ENCODE assay signal across 8 mouse cellular contexts in genomic region chr14:31496241-31496646, GRCm38 (mm10). TPM values are rescaled to one million over a fixed set of nuclear protein-coding genes. Genes with fewer than 3 reads are reported as not detected.
DNase-seq lines count a peak whose midpoint lies in the region; ATAC-seq and TF ChIP-seq lines count a peak whose summit lies in the region.

No protein-coding gene starts in this region.

- DNase-seq in kidney, postnatal 4 days = no peak
- DNase-seq in adrenal gland, postnatal 10 days = peak; percentile 51
- no peak for DNase-seq in forebrain, embryonic 14.5 days (ENCODE audit: low spot score)
- DNase-seq in liver, postnatal 0 days = peak; percentile 65
- DNase-seq in stomach, postnatal 0 days (ENCODE audit: low spot score) = peak; percentile 27
- no peak for DNase-seq in left cerebral cortex, adult 18-20 months (ENCODE audit: low spot score in 2 of 2)
- no peak for DNase-seq in thymus, postnatal 36 days

- peak overlapping the region; percentile 82 for H3K4me2 ChIP-seq in kidney, embryonic 16.5 days (replicated peaks; ENCODE audit: low read depth, low read length)
- peak overlapping the region; percentile 97 for H3K4me2 ChIP-seq in forebrain, embryonic 14.5 days (ENCODE audit: low read length)
- peak overlapping the region; percentile 78 for H3K4me2 ChIP-seq in liver, postnatal 0 days (ENCODE audit: low read depth, low read length)
- H3K4me2 ChIP-seq in stomach, postnatal 0 days (replicated peaks; ENCODE audit: low read depth) = peak overlapping the region; percentile 86

- 25% methylated on average over 7 of the region's 7 CpGs for WGBS in kidney, embryonic 16.5 days
- WGBS in forebrain, embryonic 14.5 days = 59% methylated on average over 7 of the region's 7 CpGs
- 10% methylated on average over 7 of the region's 7 CpGs for WGBS in liver, postnatal 0 days (ENCODE audit: insufficient replicate concordance)
- WGBS in stomach, postnatal 0 days = 24% methylated on average over 7 of the region's 7 CpGs

- peak; percentile 97 for TF ChIP-seq EP300 in liver, postnatal 0 days (IDR thresholded peaks at IDR 0.05; ENCODE audit: low read depth)
- no peak for TF ChIP-seq EP300 in stomach, postnatal 0 days (optimal IDR thresholded peaks at IDR 0.05)

- no peaks in the 10 kb centered on the region for H3K27me3 ChIP-seq in kidney, embryonic 16.5 days (ENCODE audit: insufficient read depth, low read length)
- H3K27me3 ChIP-seq in forebrain, embryonic 14.5 days (replicated peaks; ENCODE audit: control insufficient read depth, insufficient read depth, low read length) = no peaks in the 10 kb centered on the region
- H3K27me3 ChIP-seq in liver, postnatal 0 days (ENCODE audit: insufficient read depth, low read length) = no peaks in the 10 kb centered on the region
- H3K27me3 ChIP-seq in stomach, postnatal 0 days (ENCODE audit: control insufficient read depth, insufficient read depth, low read length) = no peaks in the 10 kb centered on the region

- no peak overlapping the region for H3K27ac ChIP-seq in kidney, embryonic 16.5 days (ENCODE audit: low read length)
- H3K27ac ChIP-seq in forebrain, embryonic 14.5 days (ENCODE audit: low read depth, low read length) = no peak overlapping the region
- peak overlapping the region; percentile 90 for H3K27ac ChIP-seq in liver, postnatal 0 days (ENCODE audit: low read depth)
- no peak overlapping the region for H3K27ac ChIP-seq in stomach, postnatal 0 days (replicated peaks)

- H3K9ac ChIP-seq in kidney, embryonic 16.5 days (replicated peaks; ENCODE audit: low read length) = peak overlapping the region; percentile 94
- H3K9ac ChIP-seq in forebrain, embryonic 14.5 days (ENCODE audit: low read length) = peak overlapping the region; percentile 91
- peak overlapping the region; percentile 90 for H3K9ac ChIP-seq in liver, postnatal 0 days (replicated peaks)
- peak overlapping the region; percentile 93; the same call in 1 of the 2 replicates for H3K9ac ChIP-seq in stomach, postnatal 0 days (ENCODE audit: low read length)

- peak overlapping the region; percentile 94 for H3K4me3 ChIP-seq in kidney, embryonic 16.5 days (ENCODE audit: low read length)
- peak overlapping the region; percentile 87 for H3K4me3 ChIP-seq in forebrain, embryonic 14.5 days (ENCODE audit: low read depth, low read length)
- peak overlapping the region; percentile 84 for H3K4me3 ChIP-seq in liver, postnatal 0 days (ENCODE audit: low read depth, low read length)
- peak overlapping the region; percentile 86 for H3K4me3 ChIP-seq in stomach, postnatal 0 days (ENCODE audit: low read depth, low read length)

- H3K4me1 ChIP-seq in kidney, embryonic 16.5 days (ENCODE audit: insufficient read depth, low read length) = peaks cover 30% of the 10 kb centered on the region
- H3K4me1 ChIP-seq in forebrain, embryonic 14.5 days (ENCODE audit: control insufficient read depth, insufficient read depth, low read length) = peaks cover 18% of the 10 kb centered on the region
- peaks cover 28% of the 10 kb centered on the region for H3K4me1 ChIP-seq in liver, postnatal 0 days (ENCODE audit: insufficient read depth)
- peaks cover 7% of the 10 kb centered on the region; the same call in 1 of the 2 replicates for H3K4me1 ChIP-seq in stomach, postnatal 0 days (replicated peaks; ENCODE audit: control insufficient read depth, insufficient read depth)

- H3K36me3 ChIP-seq in kidney, embryonic 16.5 days (ENCODE audit: insufficient read depth, low read length) = peaks cover 21% of the 10 kb centered on the region; the same call in 1 of the 2 replicates
- peaks cover 46% of the 10 kb centered on the region for H3K36me3 ChIP-seq in forebrain, embryonic 14.5 days (ENCODE audit: control insufficient read depth, insufficient read depth, low read length)
- H3K36me3 ChIP-seq in liver, postnatal 0 days (replicated peaks; ENCODE audit: insufficient read depth, low read length) = peaks cover 35% of the 10 kb centered on the region
- H3K36me3 ChIP-seq in stomach, postnatal 0 days (ENCODE audit: control insufficient read depth, insufficient read depth, low read length) = peaks cover 4% of the 10 kb centered on the region; the same call in 1 of the 2 replicates

- no peak for ATAC-seq in kidney, embryonic 16.5 days (ENCODE audit: low FRiP score, low TSS enrichment)
- no peak for ATAC-seq in forebrain, embryonic 14.5 days
- ATAC-seq in liver, postnatal 0 days = peak; percentile 79
- ATAC-seq in stomach, postnatal 0 days (ENCODE audit: low FRiP score, low TSS enrichment) = peak; percentile 51; the same call in 1 of the 2 replicates

- no peak for TF ChIP-seq CTCF in liver, postnatal 0 days (IDR thresholded peaks at IDR 0.05; ENCODE audit: low read depth)
- no peak for TF ChIP-seq CTCF in stomach, postnatal 0 days (IDR thresholded peaks at IDR 0.05; ENCODE audit: low read depth)

- H3K9me3 ChIP-seq in kidney, embryonic 16.5 days (ENCODE audit: low read length) = no peaks in the 10 kb centered on the region
- no peaks in the 10 kb centered on the region for H3K9me3 ChIP-seq in forebrain, embryonic 14.5 days (replicated peaks; ENCODE audit: control insufficient read depth, low read length)
- no peaks in the 10 kb centered on the region for H3K9me3 ChIP-seq in liver, postnatal 0 days (ENCODE audit: low read length)
- no peaks in the 10 kb centered on the region for H3K9me3 ChIP-seq in stomach, postnatal 0 days (ENCODE audit: control insufficient read depth, low read length)

RNA-seq across cellular contexts. Expression of gene Mettl6, which starts 1.4 kb away (rescaled TPM):
- 54.5 and 60.7 TPM in 2 replicates for polyA plus RNA-seq in kidney, embryonic 16.5 days (2015; fragmentation: Nextera tagmentation; extraction: Ambion mirVana)
- total RNA-seq in adrenal gland, postnatal 10 days (2021) = 10 to 100 TPM; 19.7 to 24.1 TPM
- 57.6 and 59.0 TPM in 2 replicates for polyA plus RNA-seq in forebrain, embryonic 14.5 days (2014; fragmentation: Nextera tagmentation; extraction: Ambion mirVana)
- polyA plus RNA-seq in liver, postnatal 0 days (2015; fragmentation: Nextera tagmentation; extraction: Ambion mirVana) = 23.6 and 26.1 TPM in 2 replicates
- polyA plus RNA-seq in stomach, postnatal 0 days (2015; fragmentation: Nextera tagmentation; extraction: Ambion mirVana) = 29.4 and 31.9 TPM in 2 replicates
- total RNA-seq in left cerebral cortex, adult 18-20 months (2021) = 10 to 100 TPM; 35.3 to 41.7 TPM

RNA-seq across cellular contexts. Expression of gene Eaf1, which starts 2.0 kb away (rescaled TPM):
- polyA plus RNA-seq in kidney, embryonic 16.5 days (2015; fragmentation: Nextera tagmentation; extraction: Ambion mirVana) = 24.9 and 28.0 TPM in 2 replicates
- total RNA-seq in adrenal gland, postnatal 10 days (2021) = 10 to 100 TPM; 30.9 to 38.7 TPM
- polyA plus RNA-seq in forebrain, embryonic 14.5 days (2014; fragmentation: Nextera tagmentation; extraction: Ambion mirVana) = 9.7 and 10.1 TPM in 2 replicates
- polyA plus RNA-seq in liver, postnatal 0 days (2015; fragmentation: Nextera tagmentation; extraction: Ambion mirVana) = 9.6 and 11.4 TPM in 2 replicates
- polyA plus RNA-seq in stomach, postnatal 0 days (2015; fragmentation: Nextera tagmentation; extraction: Ambion mirVana) = 10.5 and 11.9 TPM in 2 replicates
- 10 to 100 TPM; 14.2 to 16.2 TPM for total RNA-seq in left cerebral cortex, adult 18-20 months (2021)

Comparison
In these comparisons a context has a peak if more than half of its experiments do, and no peak if none do; other contexts are left out.
1. ATAC-seq: peak in liver, postnatal 0 days (single experiment) and stomach, postnatal 0 days (single experiment); none in kidney, embryonic 16.5 days (single experiment) and forebrain, embryonic 14.5 days (single experiment).
2. DNase-seq: peak in adrenal gland, postnatal 10 days (single experiment), liver, postnatal 0 days (single experiment) and stomach, postnatal 0 days (single experiment); none in kidney, postnatal 4 days (0 of 2), forebrain, embryonic 14.5 days (single experiment), left cerebral cortex, adult 18-20 months (0 of 2) and thymus, postnatal 36 days (0 of 2).
3. Peak in every context shown above with its lines, with median percentiles within 50 percentile points of each other: H3K4me2 ChIP-seq, H3K4me3 ChIP-seq and H3K9ac ChIP-seq.